Comparison of ENCODE assay signal across 8 mouse cellular contexts in genomic region chr13:54371049-54371386, GRCm38 (mm10). TPM values are rescaled to one million over a fixed set of nuclear protein-coding genes. Genes with fewer than 3 reads are reported as not detected.
A peak's percentile ranks its signal among the peaks of the same experiment; 100 is the strongest.
DNase-seq lines count a peak whose midpoint lies in the region; ATAC-seq and TF ChIP-seq lines count a peak whose summit lies in the region.

TSS of gene Cplx2 (plus strand) at chr13:54371349.

- no peaks in the 10 kb centered on the region for H3K9me3 ChIP-seq in embryonic facial prominence, embryonic 12.5 days

- 2% methylated on average over 7 of the region's 7 CpGs for WGBS in embryonic facial prominence, embryonic 12.5 days

- H3K27me3 ChIP-seq in embryonic facial prominence, embryonic 12.5 days = peaks cover 24% of the 10 kb centered on the region
- no peaks in the 10 kb centered on the region for H3K27me3 ChIP-seq in myocyte (ENCODE audit: control insufficient read depth, insufficient read depth, insufficient read length)

- no peak within 1 kb of the TSS for H3ac ChIP-seq in myocyte (ENCODE audit: control insufficient read depth, insufficient read length)

- no peak for ATAC-seq in embryonic facial prominence, embryonic 12.5 days (ENCODE audit: insufficient number of reproducible peaks, insufficient read depth, low FRiP score, low TSS enrichment)

- H3K9ac ChIP-seq in embryonic facial prominence, embryonic 12.5 days = no peak within 1 kb of the TSS

- H3K4me3 ChIP-seq in layer of hippocampus, adult 2 months = peak within 1 kb of the TSS; percentile 52
- peak within 1 kb of the TSS; percentile 25 for H3K4me3 ChIP-seq in embryonic facial prominence, embryonic 12.5 days
- no peak within 1 kb of the TSS for H3K4me3 ChIP-seq in myocyte

- no peak for TF ChIP-seq CTCF in layer of hippocampus, adult 2 months (conservative IDR thresholded peaks at IDR 0.05)

- no peak for DNase-seq in layer of hippocampus, adult 2 months (ENCODE audit: low spot score in 2 of 2)
- no peak for DNase-seq in layer of hippocampus, adult 9-11 months
- no peak for DNase-seq in layer of hippocampus, postnatal 10 days (ENCODE audit: low spot score in 2 of 2)
- DNase-seq in cerebellum, postnatal 4 days (ENCODE audit: low spot score in 2 of 2) = no peak
- no peak for DNase-seq in cerebellum, adult 9-11 months
- DNase-seq in adipocyte (ENCODE audit: low spot score) = no peak

- peak within 1 kb of the TSS; percentile 61 for H3K4me2 ChIP-seq in embryonic facial prominence, embryonic 12.5 days (replicated peaks)
- peak within 1 kb of the TSS; percentile 24 for H3K4me2 ChIP-seq in myocyte (ENCODE audit: low read depth)

- TF ChIP-seq POLR2A in myocyte (IDR thresholded peaks at IDR 0.05; ENCODE audit: insufficient read length, low read depth) = no peak

- H3K27ac ChIP-seq in layer of hippocampus, adult 2 months = peak within 1 kb of the TSS; percentile 98
- peak within 1 kb of the TSS; percentile 72 for H3K27ac ChIP-seq in embryonic facial prominence, embryonic 12.5 days

- no peaks in the 10 kb centered on the region for H3K36me3 ChIP-seq in embryonic facial prominence, embryonic 12.5 days
- H3K36me3 ChIP-seq in myocyte (ENCODE audit: control insufficient read depth, insufficient read depth) = no peaks in the 10 kb centered on the region

- H3K79me2 ChIP-seq in myocyte (ENCODE audit: control insufficient read depth, insufficient read depth) = no peaks in the 10 kb centered on the region

- H3K4me1 ChIP-seq in embryonic facial prominence, embryonic 12.5 days = peaks cover 31% of the 10 kb centered on the region

TF ChIP-seq in myocyte, 11 proteins besides CTCF, POLR2A, EP300 and RAD21:
- TF ChIP-seq CEBPB (IDR thresholded peaks at IDR 0.05; ENCODE audit: insufficient read depth, poor library complexity, severe bottlenecking) (no peak), POLR2AphosphoS2 (IDR thresholded peaks at IDR 0.05; ENCODE audit: insufficient read length, low read depth) (no peak), SRF (IDR thresholded peaks at IDR 0.05; ENCODE audit: control insufficient read depth, insufficient read length, low read depth) (no peak), TCF3 (IDR thresholded peaks at IDR 0.05; ENCODE audit: insufficient read length, low read depth) (no peak), TCF12 (IDR thresholded peaks at IDR 0.05; ENCODE audit: insufficient read depth, poor library complexity, severe bottlenecking) (no peak)

RNA-seq across cellular contexts. Expression of gene Cplx2, which starts in this region (rescaled TPM):
- total RNA-seq in layer of hippocampus, adult 2 months (2021) = 1,000 to 10,000 TPM; 1,009 to 1,066 TPM
- polyA plus RNA-seq in embryonic facial prominence, embryonic 12.5 days (2016; fragmentation: Nextera tagmentation; extraction: Ambion mirVana) = 8.3 and 8.4 TPM in 2 replicates
- 100 to 1,000 TPM; 686 to 743 TPM for total RNA-seq in layer of hippocampus, postnatal 10 days (2021)
- polyA plus RNA-seq in myocyte (2012; fragmentation: generic; extraction: Trizol) = 5.2 TPM
